Mouse (Mus musculus) MN1 (cell line): ENCODE measurements around the gene Olfr1120.
"Not testable (repeated sequence)": the region's sequence is repeated elsewhere in the genome, so short reads cannot be mapped to it uniquely, and the experiment has no call there.

ENCODE experiments used
- DNase-seq: peaks from one replicate; pipeline ENCODE4 v3.0.0-alpha.2; 2016; ENCODE audit warnings: low spot score

Olfr1120 gene

DNA sequence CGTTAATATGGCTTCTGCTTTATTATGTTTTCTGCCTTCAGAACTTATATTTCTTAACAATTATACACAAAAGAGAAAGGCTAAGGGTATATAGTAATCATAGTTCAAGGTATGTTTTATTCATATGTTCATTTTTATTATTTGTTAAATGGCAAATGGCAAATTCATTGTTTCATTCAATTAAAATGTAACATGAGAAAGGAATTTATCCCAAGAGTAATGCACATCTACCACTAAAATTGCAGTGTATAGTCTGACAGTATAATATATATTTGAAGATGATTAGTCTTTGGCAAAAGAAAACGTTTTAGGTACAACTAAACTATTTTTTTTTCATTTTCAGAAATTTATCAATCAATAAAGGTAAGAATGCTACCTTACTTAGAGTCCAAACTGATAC, at the start of gene Olfr1120:
Gene Olfr1120 (plus strand): TSS at position 301 of the 400 bp plus-strand sequence.
- DNase-seq, result no peak

DNA sequence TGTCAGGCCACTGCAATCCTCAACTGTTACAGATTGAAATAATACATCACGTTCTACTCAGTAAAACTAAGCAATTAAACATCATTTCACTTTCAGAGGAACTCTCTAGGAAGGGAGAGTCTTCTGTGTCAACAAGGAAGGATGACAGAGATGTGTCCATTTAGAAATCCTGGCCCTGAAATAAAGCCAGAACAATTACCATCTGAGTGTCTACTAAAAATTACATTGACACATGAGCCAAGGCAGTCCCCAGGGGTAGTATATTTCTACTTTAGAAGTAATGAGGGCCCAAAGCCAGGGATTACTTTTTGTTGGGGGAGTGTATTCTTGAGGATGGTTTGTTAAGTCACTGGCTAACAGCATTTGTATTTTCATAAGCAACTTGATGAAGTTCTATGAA, 47.3 kb upstream of the Olfr1120 start, which contains the start of gene Olfr1118:
Gene Olfr1118 (plus strand): TSS at position 301 of the 400 bp plus-strand sequence.
- no peak for DNase-seq

DNA sequence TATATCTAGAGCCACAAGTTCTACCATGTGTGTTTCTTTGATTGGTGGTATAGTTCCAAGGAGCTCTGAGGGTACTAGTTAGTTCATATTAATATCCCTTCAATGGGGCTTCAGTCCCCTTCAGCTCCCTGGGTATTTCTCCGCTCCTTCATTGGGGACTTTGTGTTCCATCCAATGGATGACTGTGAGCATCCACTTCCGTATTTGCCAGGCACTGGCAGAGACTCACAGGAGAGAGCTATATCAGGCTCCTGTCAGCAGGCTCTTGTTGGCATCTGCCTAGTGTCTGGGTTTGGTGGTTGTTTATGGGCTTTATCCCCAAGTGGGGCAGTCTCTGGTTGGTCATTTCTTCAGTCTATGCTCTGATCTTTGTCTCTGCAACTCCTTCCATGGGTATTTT, 5.5 kb downstream of the Olfr1120 start:
- not testable (repeated sequence) for DNase-seq

DNA sequence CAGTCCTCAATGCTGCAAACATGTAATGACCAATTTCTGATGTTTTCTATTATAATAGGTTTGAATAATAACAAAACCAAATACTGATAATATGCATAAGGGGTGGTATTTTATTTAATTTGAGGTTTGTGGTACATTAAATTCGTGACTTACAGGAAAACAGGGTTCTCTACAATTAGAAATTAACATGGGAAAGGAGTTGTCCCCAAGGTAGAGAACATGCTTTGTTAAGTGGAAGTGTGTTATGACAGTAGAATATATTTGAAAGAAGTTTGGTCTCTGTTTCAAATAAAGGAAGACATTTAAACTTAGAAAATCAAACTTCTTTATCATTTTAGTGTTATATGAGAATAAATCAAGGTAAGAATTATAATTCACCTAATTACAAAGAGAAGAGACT, 15.0 kb downstream of the Olfr1120 start, which contains the start of gene Olfr1121:
Gene Olfr1121 (plus strand): TSS at position 301 of the 400 bp plus-strand sequence.
- no peak for DNase-seq

DNA sequence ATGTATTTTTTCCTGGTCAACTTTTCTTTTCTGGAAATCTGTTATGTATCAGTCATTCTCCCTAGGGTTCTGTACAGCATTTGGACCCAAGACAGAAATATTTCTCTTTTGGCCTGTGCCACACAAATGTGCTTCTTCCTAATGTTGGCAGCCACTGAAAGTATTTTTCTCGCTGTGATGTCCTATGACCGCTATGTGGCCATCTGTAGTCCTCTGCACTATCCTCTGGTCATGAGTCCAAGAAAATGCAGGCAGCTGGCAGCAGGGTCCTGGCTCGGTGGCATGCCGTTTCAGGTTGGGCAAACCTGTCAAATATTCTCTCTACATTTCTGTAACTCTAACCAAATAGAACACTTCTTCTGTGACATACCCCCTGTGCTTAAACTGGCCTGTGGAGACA, 17.1 kb downstream of the Olfr1120 start:
- no peak for DNase-seq

DNA sequence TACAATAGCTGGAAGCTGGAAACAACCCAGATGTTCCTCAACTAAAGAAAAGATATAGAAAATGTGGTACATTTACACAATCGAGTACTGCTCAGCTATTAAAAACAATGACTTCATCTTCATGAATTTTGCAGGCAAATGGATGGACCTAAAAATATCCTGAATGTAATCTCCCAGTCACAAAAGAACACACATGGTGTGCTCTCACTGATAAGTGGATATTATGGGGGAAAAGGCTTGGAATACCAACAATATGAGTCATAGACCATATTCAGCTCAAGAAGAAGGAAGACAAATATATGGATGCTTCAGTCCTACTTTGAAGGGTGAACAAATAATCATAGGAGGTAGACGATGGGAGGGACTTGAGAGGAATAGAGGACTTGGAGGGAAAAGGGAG, 29.3 kb downstream of the Olfr1120 start:
- DNase-seq, result no peak

DNA sequence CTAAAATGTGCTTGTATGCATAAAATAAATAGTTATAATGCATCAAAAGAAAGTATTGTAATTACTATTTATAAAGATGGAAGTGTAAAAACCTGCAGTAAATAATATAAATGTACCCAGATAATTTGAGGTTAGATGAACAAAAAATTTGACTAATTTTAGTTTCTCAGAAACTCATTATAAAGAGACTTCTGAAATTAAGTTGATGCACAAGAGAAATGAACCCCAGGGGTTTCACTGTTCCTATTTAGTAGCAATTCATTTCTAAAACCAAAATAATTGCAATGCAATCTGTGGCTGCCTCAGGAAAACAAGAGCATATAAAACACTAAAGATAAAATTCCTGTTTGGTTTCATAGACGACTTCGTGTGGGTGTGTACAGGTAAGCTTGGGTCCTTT, 30.9 kb downstream of the Olfr1120 start, which contains the start of gene Olfr1122:
Gene Olfr1122 (plus strand): TSS at position 301 of the 400 bp plus-strand sequence.
- no peak for DNase-seq

DNA sequence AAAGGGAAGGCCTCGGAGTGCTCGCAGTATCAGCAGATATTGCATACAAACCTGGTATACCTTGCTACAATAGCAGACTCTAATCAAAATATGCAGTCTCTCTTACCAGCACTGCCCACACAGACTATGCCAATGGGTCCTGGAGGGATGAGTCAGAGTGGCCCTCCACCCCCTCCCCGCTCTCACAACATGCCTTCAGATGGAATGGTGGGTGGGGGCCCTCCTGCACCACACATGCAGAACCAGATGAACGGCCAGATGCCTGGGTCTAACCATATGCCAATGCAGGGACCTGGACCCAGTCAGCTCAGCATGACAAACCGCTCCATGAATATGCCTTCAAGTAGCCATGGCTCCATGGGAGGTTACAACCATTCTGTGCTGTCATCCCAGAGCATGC, 39.0 kb downstream of the Olfr1120 start:
- DNase-seq, result not testable (repeated sequence)

DNA sequence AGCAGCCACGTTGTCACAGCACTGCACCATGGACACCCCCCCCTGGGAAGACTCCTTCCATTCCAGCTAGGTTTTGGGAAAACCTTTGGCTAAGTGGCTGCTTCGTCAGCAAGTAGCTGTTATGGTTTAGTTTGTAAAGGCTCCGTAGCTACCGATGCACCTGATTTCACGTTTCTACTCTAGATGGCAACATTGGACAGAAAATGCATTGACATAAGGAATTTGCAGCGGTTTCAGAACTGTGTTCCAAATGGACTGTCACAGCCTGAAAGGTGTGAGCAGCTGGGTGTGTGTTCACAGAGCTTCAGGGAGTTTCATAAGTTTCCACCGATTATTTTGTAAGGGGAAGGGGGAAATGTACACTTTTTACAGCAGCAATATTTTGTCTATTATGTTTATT, 40.1 kb downstream of the Olfr1120 start:
- not testable (repeated sequence) for DNase-seq
